Mouse (Mus musculus) liver (tissue): ENCODE results near the gene Fhad1.

ENCODE experiments used
- DNase-seq: peaks from one replicate; pipeline ENCODE4 v3.0.0-alpha.2; 2020; ENCODE audit warnings: mixed read lengths

Gene Fhad1

DNA sequence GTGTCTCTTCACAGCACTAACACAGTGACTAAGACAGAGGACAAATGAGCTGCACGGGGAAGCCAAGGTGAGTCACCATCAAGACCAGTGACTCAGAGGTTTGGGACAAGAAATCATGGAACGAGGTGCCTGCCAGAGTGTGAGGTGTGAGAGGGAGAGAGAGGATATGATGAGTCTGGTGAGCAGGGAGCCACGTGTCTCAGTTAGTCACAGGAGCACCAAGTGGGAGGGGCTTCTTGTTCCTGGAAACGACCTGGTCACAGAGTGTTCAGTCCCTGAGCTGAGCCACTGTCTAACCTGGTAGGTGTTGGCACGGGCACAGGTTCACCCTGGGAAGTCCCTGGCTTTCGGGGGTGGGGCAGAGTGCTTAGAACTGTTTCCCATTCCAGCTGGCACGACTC is 86.0 kb downstream of the Fhad1 start:
- DNase-seq, result no peak

DNA sequence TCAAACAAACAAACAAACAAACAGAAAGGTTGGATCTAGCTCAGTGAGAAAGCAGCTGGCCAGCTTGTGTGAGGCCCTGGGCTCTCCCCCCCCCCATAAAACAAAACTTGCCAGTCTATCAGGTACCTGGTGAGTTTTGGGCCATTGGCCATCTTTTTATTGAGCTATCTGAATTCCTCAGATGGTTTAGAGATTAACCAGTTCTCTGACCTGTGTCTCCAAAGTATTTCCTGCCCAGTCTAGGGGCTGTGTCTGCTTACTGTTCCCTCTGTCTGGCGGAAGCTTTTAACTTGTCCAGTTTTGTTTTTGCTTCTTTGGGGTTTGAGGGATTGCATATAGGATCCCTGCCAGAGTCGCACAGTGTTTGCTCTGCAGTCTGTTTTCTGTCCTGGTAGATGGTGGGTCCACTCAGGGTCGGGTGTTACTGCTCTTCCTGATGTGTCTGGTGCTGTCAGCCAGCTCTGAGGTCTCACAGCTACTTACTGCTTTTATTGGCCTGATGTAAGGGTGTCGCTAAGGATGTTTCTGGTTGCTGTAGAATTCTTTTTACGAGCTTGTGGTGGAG is 89.0 kb downstream of the Fhad1 start:
- DNase-seq, result no peak

DNA sequence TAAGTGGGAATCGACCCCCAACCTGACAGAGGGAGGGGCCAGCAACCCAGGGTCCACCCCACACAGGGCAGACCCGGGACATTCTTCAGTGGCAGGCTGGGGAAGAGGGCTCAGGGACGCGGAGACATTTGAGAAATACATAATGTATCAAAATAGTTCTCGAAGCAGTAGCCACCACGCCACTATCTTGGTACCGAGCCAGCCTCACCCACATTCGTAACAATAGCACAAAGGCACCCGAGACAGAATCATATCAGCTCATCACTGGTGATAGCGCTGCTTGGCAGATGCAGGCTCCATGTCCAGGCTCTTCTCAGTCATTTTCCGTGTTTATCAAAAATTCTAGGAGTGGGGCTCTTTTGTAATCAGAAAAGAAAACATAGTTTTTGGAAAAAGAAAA is 90.9 kb downstream of the Fhad1 start:
- no peak for DNase-seq

DNA sequence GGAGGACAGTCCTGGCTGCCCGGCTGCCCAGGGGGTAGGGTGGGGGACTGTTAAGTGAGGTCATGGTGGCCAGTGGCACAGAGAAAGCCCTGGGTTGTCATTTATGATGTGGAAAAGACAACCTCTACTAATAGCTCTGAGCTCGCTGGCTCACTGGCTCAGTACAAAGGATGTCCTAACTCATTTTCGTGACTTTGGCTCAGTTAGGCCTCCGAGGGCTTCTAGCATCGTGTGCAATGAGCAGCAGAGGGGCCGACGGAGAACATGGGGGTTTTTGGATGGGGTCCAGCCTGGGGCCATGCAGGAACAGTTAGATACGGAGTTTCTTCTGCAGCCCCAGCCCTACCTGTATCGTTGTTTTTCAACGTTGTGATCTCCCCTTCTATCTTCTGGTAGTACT is 94.5 kb downstream of the Fhad1 start:
- DNase-seq, result no peak

DNA sequence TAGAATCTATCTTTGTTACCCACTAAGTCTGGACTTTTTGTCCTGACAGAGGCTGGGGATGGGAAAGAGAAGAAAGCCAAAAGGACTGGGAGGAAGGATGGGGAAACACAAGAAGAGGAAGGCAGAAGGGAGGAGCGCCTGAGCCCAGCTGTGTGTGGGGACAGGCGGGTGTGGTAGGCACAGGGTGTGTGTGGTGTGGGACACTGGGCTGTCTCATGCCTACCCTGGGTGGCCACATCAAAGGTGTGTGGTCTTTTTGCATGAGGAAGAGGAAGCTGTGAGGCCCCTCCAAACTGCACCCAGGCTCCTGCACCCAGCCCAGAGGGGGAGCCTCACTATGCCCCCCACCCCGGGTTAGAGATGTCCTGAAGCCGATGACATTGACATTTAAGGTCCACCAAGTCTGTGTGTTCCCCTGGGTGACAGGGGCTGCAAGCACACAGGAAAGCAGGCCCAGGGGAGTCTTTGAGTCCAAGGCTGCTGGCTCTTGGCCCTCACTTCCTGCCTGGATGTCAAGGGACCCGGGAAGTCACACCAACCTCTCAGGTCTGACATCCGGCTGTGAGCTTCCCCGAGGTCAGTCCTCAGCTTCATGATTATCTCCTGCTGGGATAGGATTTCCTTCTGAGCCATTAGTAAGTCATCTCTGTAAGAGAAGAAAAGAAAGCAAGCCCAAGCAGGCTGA is 97.0 kb downstream of the Fhad1 start:
- DNase-seq, result no peak

DNA sequence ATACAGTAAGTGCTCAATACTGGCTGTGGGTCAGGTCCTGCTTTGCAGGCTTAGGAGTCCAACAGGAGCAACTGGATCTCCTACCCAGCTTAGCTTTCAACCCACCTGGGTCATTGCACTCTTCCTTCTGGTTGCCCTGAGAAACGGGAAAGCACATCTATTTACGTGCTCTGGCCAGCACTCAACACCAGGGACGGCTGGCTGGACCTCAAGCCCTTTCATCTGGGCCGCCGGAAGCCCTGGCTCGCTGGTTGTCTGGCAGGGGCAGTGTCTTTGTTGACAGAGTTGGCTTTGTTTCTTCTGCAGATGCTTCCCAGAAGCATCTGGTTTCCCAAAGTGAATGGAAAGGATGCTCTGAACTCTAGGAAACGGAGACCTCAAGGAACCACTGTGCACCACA is 100.8 kb downstream of the Fhad1 start:
- no peak for DNase-seq

DNA sequence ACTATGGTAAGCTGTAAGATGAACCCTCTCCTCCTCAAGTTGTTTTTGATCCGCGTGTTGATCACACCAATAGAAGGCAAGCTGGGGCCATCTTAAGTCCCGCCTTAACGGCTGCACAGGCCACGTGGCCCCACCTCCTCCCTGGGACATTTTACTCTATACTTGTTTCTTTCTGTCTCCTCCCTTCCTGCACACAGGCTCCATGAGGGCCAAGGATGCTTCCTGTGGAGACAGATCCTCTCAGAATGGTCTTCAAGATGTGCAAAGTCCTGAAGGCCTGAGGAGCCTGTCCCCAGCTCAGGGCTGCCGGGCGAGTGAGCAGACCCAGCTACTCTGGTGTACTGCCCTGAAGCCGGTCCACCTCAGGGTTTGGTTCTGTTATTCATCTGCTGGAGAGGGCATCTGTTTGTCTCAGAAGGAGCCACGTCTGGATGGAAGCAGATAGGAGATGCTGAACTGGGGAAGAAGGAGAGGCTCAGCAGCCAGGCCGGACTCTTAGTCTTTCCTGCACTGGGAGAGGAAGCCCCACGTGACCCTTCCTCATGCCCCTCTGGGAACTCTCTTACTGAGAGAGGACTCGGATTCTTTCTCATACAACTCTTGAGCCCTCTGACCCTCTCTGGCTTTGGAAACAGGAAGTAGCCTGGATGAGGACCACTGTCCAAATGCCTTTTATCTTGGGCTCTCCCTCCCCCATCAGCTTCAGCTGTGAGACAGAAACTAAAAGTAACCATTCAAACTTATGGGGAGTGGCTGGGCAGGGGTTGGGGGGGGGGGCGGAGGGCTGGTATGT is 101.5 kb downstream of the Fhad1 start:
- DNase-seq, result no peak

DNA sequence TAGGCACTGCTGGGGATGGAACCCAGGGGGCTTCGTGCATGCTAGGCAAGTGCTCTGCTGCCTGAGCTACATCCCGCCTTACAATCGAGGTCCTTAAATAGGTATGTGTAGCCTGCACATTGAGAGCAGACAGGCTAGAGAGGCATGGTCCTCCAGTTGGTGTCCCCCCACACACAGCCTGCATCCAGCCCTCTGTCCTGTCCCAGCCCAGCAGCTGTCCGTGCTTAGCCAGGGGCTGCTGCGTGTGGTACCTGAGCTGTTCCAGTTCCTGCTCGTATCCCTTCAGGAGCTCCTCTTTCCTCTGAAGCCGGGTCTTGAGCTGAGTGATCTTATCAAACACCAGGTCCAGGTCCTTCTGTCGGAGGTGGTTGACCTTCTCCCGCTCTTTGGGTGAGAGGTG is 110.2 kb downstream of the Fhad1 start:
- no peak for DNase-seq

DNA sequence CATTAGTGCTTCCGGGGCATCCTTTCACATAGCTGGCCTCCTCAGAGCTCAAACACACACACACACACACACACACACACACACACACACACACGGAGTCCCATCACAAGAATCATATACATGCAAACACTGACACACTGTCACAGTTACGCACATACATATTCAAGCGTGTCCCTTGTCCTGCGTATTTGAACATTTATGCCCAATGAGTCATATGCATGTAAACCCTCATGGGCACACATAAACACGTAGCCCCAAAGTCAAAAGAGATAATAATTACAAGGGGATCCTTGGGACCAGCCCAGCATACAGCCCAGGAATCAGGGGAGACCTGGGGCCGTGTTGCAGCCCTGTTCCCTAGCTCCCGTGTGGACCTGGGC is 112.4 kb downstream of the Fhad1 start:
- DNase-seq, result no peak

DNA sequence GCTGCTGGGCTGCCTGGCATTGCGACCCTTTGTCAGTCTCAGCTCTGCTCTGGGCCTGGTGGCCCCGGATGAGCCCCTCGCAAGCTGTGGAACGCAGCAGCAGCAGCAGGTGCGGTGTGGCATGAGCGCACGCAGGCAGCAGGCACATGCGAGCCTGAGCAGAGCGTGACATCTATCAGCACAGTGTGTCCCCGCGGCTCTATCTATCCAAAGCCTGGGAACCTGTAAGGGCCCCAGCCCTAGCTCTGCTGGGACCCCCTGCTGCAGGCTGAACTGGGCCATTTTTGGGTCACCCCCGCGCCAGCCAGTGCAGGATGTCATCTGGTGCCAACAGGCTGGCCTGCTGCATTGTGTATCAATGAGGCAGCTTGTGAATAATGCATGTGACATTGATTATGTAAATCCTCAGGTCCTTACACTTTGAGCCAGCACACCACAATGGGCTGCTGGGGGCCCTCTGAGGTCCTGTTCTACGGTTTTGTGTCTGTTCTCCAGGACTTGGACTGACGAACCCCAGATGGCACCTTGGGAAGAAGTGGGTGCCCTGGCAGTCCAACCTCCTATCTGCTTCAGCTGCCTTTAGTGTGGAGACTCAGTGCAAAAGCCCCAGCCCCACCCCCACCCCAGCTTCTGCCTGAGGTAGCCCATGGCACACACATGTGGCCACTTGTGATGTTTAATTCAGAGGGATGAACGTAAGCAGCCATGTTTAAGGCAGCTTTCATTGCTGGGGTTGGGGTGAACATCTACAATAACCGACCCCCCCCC is 113.0 kb downstream of the Fhad1 start:
- no peak for DNase-seq

DNA sequence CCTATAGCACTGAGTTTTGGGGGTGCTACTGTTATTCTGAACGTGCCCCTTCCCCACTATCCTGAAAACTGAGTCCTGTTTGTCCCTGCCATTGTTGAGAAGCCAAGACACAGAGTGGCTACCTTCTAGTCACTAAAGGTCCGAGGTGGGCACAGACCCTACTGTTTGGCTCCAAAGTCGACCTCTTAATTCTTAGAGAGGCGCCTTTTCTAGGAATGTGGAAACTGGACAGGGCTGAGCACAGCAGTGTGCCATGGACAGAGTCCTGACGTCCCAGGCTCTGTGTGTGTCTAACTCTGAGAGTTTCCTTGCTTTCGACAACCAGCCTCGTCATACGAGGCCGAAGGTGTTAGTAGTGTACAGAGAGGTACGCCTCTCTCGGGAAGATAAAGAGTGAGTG is 114.5 kb downstream of the Fhad1 start:
- DNase-seq, result no peak

DNA sequence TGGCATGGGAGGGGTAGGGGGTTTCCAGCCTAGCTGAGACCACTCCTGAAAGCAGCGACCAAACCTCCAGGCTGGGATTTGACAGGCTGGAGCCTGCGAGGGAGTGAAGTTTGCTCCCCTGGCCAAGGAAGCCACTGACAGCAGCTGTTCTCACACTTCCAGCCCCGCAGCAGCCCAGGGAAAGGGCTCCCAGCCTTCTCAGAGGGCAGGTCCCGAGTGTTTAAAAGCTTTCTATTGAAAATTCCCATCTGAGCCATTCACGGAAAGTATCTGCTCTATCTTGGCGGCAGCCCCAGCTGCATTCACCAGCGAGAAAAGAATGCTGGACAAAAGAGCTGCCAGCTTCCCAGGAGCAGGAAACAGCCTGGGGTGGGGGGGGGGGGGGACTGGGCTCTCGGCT is 114.9 kb downstream of the Fhad1 start:
- DNase-seq, result no peak

DNA sequence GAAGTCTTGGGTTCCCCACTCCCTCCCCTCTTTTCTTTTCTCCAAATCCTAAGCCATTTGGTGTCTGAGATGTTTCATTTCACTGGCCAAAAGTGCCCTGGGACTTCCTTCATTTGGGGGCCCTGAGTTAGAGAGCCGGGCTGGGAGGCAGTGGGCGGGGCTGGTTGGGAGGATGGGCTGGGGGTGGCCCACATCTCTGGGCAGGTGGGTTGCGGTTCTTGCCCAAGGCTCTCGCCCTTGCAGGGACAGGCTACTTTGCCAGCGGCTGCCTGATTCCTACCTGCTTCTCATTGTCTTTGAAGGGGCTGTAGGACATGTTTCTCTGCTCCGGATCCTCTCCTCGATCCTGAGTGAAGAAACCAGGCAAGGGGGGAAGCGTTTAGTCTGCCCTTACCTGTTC is 116.0 kb downstream of the Fhad1 start:
- DNase-seq, result no peak

DNA sequence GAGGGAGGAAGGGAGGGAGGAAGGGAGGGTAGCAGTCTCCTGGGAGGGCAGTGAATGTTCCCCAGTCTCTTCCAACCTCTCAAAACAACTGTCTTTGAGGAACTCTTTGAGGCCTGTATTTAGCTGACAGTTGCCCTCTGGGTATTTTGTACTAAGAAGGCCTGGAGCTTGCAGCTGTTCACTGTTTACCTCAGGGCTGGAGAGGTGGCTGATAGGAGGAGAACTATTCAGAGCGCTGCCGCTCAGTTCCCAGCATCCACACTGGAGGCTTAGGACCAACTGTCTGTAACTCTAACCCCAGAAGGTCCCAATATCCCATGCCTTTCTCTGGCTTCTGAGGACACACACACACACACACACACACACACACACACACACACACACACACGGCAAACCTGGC is 117.0 kb downstream of the Fhad1 start:
- DNase-seq, result no peak

DNA sequence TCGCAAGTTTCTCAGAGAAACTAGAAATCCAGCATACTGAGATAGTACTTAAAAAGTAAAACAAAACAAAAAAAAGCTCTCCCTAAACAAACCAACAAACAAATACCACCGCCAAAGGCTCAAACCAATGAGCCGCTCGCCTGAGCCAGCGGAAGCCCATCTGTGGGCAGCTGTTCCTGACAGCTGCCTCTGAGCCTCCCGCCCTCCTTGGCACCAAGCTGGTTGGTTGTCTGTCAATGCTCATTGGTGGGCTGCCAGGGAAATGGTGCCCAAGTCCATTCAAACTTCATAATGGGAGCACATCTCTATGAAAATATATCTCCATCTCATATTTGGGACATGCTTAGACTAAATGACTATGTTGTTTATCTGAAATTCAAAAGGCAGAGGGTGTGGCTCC is 117.7 kb downstream of the Fhad1 start:
- DNase-seq, result no peak

DNA sequence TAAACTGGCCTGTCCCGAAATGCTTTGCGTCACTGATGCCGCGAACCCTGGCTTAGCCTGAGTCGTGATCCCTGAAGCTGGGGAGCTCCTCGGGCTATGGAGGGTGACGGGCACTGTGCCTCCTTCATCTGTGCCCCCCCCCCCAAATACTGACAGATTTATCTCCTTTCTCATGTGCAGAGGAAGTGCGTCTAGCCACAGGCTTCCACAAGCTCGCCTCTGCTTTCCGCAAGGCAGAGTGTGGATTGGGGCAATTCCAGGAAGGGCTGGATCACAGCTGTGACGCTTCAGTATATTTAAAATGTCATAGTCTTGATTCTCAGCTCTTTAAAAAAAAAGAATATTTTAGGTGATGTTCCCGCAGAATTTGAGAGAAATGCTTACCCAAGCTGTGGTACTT is 119.1 kb downstream of the Fhad1 start:
- DNase-seq, result no peak

DNA sequence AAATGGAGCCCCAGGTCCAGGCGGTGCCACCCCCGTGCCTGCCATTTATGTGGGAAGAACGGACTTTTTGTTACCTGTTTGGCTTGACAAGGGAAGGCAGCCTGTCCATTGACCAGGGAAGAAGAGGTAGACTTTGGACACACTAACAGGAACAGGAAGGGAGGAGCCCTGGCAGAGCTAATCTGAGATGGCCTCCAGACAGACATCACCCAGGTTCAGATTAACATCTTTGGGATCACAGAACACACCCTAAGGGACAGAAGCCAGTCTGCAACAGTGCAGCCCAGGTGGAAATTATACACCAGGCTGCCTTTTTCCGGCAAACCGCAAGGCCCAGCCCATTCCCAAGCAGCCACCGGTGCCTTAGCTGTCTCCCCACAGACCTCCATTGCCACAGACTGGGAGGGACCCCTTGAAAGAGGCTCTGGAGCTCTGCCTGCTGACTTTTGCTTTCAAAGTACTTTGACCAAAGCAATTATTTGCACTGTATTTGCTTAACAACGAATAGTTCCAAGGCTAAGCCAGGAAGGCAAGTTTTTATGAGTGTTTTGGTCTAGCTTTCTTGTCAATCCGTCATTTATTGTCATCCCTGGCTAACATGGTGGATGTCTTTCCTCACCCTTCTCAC is 121.6 kb downstream of the Fhad1 start:
- no peak for DNase-seq

DNA sequence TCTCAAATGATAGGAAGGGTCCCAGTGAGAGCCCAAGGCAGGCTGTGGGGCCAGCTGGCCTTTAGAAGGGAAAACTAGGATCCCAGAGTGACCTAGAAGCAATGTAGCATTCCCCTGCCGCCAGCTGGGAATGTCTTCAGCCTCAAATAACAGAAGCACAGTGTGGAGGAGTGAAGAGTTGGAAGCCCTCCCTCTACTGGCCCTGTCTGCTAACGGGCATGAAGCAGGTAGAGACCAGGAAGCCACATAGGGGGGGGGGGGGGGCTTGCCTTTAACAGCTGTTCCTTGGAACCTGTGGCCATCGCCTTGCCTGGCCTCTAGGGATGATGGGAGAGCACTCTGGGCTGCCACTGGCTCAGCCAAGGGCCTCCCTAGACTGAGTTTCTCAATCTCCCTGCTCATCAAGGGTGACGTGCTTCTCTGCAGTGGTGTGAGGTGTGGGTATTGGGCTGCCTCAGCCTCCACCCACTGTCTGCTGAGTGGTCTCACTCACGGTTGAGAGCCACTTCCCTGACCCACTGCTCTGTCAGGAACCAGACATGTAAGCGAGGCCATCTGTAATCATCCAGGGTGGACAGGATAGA is 128.4 kb downstream of the Fhad1 start:
- no peak for DNase-seq

DNA sequence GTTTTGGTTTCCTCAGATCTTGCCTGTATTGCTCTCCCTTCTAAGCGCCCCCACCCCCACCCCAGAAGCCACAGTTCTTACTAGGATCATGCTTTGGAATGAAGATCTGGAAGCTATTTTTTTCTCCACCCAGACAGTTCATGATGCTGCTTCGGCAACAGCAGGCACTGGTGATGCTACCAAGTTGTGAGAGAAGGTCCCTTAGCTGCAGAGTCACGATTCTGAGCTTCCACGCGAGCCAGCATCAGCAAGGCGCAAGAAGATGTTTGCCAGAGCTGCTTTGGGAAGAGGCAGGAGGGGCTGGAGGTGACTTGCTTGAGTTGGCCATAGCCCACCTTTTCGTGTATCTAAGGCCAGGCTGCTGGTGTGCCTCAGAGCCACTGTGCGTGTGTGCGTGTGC is 129.4 kb downstream of the Fhad1 start:
- DNase-seq, result no peak

DNA sequence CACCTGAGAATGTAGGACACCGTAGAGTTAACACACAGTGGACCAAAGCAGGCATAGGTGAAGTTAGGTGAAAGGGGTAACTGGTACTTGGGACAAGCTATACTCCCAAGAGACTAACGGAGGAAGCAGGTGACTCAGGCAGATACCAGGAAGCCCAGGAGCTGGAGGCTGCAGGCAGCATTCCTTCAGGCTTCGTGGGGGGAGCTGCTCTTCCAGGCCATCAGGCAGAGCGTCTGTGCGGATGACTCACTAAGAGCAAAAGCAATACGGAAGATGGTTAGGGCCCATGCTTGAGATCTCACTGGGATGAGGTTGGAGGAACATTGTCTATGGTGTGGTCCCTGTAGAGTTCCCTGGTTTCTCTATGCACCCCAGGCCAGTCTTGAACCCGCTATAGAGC is 132.0 kb downstream of the Fhad1 start:
- DNase-seq, result no peak

DNA sequence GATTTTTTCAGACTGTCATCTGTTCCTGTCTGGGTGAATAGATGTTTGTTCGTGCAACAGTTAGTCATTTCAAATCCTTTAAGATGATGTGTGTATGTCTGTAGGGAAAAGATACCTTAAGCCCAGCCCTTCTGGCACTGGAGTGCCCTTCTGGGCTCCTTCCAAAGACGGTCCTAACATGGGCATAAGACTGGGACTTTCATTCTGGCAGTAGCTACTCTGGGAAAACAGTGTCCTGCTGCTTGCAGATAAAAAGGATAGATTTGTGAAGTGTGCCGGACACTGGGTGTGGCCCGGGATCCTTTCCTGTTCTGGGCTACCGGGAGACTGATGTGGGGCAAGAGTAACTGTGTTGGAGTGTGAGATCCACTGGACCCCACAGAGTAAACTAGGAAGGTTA is 132.9 kb downstream of the Fhad1 start:
- DNase-seq, result no peak

DNA sequence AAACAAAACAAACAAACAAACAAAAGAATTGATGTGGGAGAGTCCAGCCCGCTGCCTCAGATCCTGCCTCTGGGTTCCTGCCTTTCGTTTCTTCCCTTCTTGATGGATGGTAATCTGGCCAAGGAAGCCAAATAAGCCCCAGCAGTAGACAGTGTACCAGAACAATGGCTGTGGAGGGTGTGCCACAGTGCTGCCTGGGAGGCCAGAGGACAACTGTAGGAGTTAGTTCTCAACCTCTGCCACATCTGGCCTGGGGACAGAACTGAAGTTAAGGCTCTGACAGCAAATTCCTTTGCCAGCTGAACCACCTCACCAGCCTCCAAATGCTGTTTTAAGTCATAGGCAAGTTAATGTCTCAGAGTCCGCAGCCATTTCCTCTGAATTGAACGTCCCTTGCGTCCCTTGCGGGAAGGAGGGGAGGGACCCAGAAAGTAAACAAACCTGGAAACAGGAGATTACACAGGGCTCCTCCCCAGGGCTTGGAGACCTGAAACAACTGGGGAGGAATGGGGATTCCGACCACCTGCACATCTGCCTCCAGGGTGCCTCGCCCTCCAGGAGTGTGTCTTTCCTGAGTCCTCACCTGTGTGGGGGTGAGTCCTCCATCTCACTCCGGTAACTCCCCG is 133.5 kb downstream of the Fhad1 start:
- no peak for DNase-seq
